Mouse (Mus musculus): ENCODE measurements around the gene Whrn.

Gene Whrn

GRCm38 (mm10) chr4:63375367-63375766 is 120.4 kb downstream of the Whrn start:
- DNase-seq: peak; percentile 64

DNA sequence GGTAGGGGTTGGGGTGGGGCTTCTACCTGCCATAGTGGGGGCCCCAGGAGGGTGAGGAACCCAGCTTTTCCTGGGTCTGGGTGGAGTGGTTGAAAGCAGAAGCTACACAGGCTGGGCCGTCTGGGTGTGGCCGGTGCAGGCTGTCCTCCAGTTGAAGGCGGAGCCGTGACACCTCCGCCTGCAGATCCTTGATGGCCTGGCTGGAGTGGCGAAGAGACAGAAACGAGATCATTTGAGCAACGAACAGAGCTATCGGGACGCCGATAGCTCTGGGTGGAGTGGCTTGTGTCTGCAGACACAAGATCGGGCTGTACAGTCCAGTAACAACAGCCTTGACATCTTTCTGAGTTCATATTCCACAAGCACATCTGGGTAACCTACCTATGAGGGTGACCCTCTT is 121.5 kb downstream of the Whrn start:
- no peak for DNase-seq

GRCm38 (mm10) chr4:63373404-63373803 is 122.4 kb downstream of the Whrn start:
- DNase-seq: no peak

- DNase-seq: peak; percentile 60
These were observed 123.9 kb downstream of the Whrn start for GRCm38 (mm10) chr4:63371890-63372289.

DNA sequence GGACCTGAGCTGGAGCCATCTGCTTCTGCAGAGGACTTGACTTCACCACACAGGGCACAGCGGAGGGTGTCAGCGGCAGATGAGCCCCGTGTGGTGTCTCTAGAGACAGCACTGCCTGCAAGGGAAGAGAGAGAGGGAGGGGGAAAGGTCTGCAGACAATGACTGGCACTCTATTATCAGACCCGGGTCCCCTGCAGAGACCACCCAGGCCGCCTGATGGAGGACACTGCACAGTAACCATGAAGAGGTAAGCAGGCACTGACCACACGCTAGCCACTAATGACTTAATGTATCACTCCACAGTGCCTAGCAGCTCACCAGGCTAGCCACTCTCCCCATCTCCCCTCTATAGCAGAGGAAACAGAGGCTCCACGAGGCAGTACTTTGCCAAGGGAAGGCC is 124.9 kb downstream of the Whrn start:
- no peak for DNase-seq

DNA sequence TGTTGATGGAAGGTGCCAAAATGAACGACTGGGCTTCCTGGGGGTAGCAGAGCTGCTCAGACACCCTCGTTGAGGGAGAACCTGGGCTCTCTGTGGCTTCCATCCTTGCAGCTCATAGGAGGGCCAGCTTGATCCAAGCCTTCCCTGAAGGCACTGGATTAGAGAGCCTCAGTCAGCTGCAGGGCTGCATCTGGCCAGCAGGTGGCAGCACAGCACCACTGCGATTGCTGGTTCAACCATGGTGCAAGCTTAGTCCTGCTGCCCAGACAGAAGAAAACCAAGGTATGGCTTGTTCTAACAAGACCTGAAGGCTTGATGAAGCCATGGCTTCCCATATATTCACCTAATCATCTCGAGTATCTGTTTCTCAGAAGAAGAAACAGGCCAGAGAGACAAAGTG is 127.2 kb downstream of the Whrn start:
- peak; percentile 91 for DNase-seq
